Mouse (Mus musculus) forebrain, postnatal 0 days (tissue): ENCODE results near the gene Lrig3. TPM values are rescaled to one million over a fixed set of nuclear protein-coding genes. Genes with fewer than 3 reads are reported as not detected.

Experiments
- ATAC-seq: fragments of 200-750 bp; cut with Nextera tagmentation; 2 replicates; pipeline ENCODE4 v1.8.0; 2017; ENCODE audit warnings: mild to moderate bottlenecking, moderate library complexity
- DNase-seq: peaks from one replicate; pipeline ENCODE4 v3.0.0-alpha.2; 2015
- H3K27ac ChIP-seq: fragments of 300-500 bp; sonication (generic); 2 replicates; pipeline ENCODE4 v1.5.1; 2014; ENCODE audit warnings: low read depth, mild to moderate bottlenecking, antibody characterized with exemption, low read length, moderate library complexity, mixed read lengths
- H3K27me3 ChIP-seq: fragments of 300-500 bp; sonication (generic); 2 replicates; pipeline ENCODE4 v1.6.1; 2014; ENCODE audit warnings: mild to moderate bottlenecking, low read length, mixed read lengths; ENCODE audit not compliant: insufficient read depth
- H3K36me3 ChIP-seq: fragments of 300-500 bp; sonication (generic); 2 replicates; pipeline ENCODE4 v1.6.1; 2014; ENCODE audit warnings: mild to moderate bottlenecking, moderate library complexity; ENCODE audit not compliant: insufficient read depth
- H3K4me1 ChIP-seq: fragments of 300-500 bp; sonication (generic); 2 replicates; pipeline ENCODE4 v1.6.1; 2014; ENCODE audit warnings: antibody characterized with exemption; ENCODE audit not compliant: insufficient read depth
- H3K4me2 ChIP-seq: fragments of 300-500 bp; sonication (generic); 2 replicates; pipeline ENCODE4 v1.6.1; 2014; ENCODE audit warnings: low read depth, mild to moderate bottlenecking, moderate library complexity
- H3K4me3 ChIP-seq: fragments of 300-500 bp; sonication (generic); 2 replicates; pipeline ENCODE4 v1.5.1; 2014; ENCODE audit warnings: low read depth, low read length, mixed read lengths
- H3K9ac ChIP-seq: fragments of 300-500 bp; sonication (generic); 2 replicates; pipeline ENCODE4 v1.6.1; 2014; ENCODE audit warnings: mild to moderate bottlenecking
- H3K9me3 ChIP-seq: fragments of 300-500 bp; sonication (generic); 2 replicates; pipeline ENCODE4 v1.6.1; 2016; ENCODE audit warnings: low read length
- CTCF ChIP-seq: sonication (generic); IDR thresholded peaks from 2 replicates; pipeline ENCODE4 v1.5.1; 2016; ENCODE audit warnings: antibody characterized with exemption, control low read depth, low read depth
- WGBS: fragments of 180-500 bp; shearing (Covaris S2); extraction: QIAGEN DNeasy Blood & Tissue Kit; methylation state at CpG from one replicate; pipeline ENCODE4 v1.1.7; 2014; 5-methylcytosine and 5-hydroxymethylcytosine counted together
- polyA plus RNA-seq: library from polyadenylated mRNA; unstranded; fragments of >200 nt; fragmentation: Nextera tagmentation; extraction: Ambion mirVana; gene quantifications from 2 replicates; pipeline ENCODE4 v1.2.1, GENCODE M21; 2015
- total RNA-seq: library from RNA; depleted of rRNA; stranded (reverse); fragments of >200 nt; gene quantifications from 2 replicates; pipeline ENCODE4 v1.2.3, GENCODE M21; 2014

Gene Lrig3
- total and polyA plus RNA-seq, 2 experiments from 2014 or later: 1.7 to 5.2 TPM

- Histone ChIP-seq H3K27ac (no peak overlapping the region), H3K4me1 (no peaks in the 10 kb centered on the region), H3K4me3 (no peak overlapping the region), H3K27me3 (no peaks in the 10 kb centered on the region), H3K36me3 (no peaks in the 10 kb centered on the region), H3K9ac (no peak overlapping the region), H3K4me2 (no peak overlapping the region), H3K9me3 (no peaks in the 10 kb centered on the region)
- ATAC-seq: no peak
- no peak for TF ChIP-seq CTCF
- WGBS: 86% methylated on average over 7 of the region's 7 CpGs
- DNase-seq: no peak
Measured at GRCm38 (mm10) chr10:125973726-125974125, 7.8 kb downstream of the Lrig3 start.

- no peak for DNase-seq
Measured at GRCm38 (mm10) chr10:125981938-125982337, 16.0 kb downstream of the Lrig3 start.

GRCm38 (mm10) chr10:125984473-125985035 lies 18.6 kb downstream of the Lrig3 start:
- ATAC-seq (no peak), DNase-seq (no peak)
- no peak overlapping the region for H3K27ac ChIP-seq
- no peaks in the 10 kb centered on the region for H3K4me1 ChIP-seq
- H3K9ac ChIP-seq: no peak overlapping the region
- no peak for TF ChIP-seq CTCF
- H3K4me2 ChIP-seq: no peak overlapping the region
- no peaks in the 10 kb centered on the region for H3K36me3 ChIP-seq
- no peaks in the 10 kb centered on the region for H3K9me3 ChIP-seq
- no peaks in the 10 kb centered on the region for H3K27me3 ChIP-seq
- no peak overlapping the region for H3K4me3 ChIP-seq
- 77% methylated on average over 9 of the region's 9 CpGs for WGBS

More at GRCm38 (mm10) chr10:125981938-125982337, 16.0 kb downstream of the Lrig3 start:
- no peak for ATAC-seq
- H3K4me3 ChIP-seq: no peak overlapping the region
- no peaks in the 10 kb centered on the region for H3K4me1 ChIP-seq
- no peaks in the 10 kb centered on the region for H3K36me3 ChIP-seq
- no peaks in the 10 kb centered on the region for H3K27me3 ChIP-seq
- no peak overlapping the region for H3K27ac ChIP-seq
- 74% methylated on average over 5 of the region's 5 CpGs for WGBS
- H3K9me3 ChIP-seq: no peaks in the 10 kb centered on the region
- no peak overlapping the region for H3K9ac ChIP-seq
- no peak overlapping the region for H3K4me2 ChIP-seq
- TF ChIP-seq CTCF: no peak

DNA sequence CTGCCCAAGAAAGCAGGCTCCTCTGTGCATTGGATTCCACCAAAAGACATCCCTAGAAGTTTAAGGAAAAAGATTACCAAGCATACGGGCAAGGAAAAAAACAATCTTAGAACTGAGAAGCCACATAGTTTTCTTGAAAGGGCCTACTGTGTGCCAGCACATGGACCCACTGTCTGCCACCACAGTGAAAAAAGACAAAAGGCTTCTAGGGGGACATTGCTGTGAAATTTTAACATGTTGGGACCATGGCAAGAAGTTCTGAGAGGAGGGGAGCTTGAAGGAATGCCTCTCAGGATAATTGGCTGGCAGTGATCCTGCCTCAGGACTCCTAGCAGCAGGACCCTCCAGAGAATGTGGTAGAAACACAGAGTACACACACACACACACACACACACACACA lies 19.8 kb downstream of the Lrig3 start:
- DNase-seq: no peak
- no peak overlapping the region for H3K27ac ChIP-seq
- no peaks in the 10 kb centered on the region for H3K36me3 ChIP-seq
- ATAC-seq: no peak
- no peaks in the 10 kb centered on the region for H3K9me3 ChIP-seq
- H3K4me2 ChIP-seq: no peak overlapping the region
- no peaks in the 10 kb centered on the region for H3K27me3 ChIP-seq
- no peaks in the 10 kb centered on the region for H3K4me1 ChIP-seq
- no peak overlapping the region for H3K9ac ChIP-seq
- TF ChIP-seq CTCF: no peak
- WGBS: 95% methylated on average over 1 of the region's 1 CpGs
- no peak overlapping the region for H3K4me3 ChIP-seq

DNA sequence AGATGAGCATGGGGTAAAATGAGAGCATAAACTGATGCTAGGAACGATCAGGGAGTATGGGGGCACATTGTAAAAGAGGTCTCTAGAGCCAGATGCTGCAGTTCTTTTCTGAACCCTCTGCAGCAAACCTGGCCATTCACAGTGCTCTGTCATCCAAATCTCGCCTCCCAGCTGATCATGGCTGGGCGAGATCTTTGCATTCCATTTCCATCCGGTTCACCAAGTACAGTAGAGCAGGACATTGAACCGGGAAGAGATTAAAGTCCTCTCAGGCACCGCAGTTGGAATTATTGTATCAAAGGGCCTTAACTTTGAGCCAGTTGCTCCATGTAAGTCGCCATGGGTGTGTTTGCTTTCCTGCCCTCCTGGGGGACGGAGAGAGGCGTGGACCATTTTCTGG lies 20.5 kb downstream of the Lrig3 start:
- Histone ChIP-seq H3K27ac (no peak overlapping the region), H3K4me3 (no peak overlapping the region), H3K27me3 (no peaks in the 10 kb centered on the region), H3K4me2 (no peak overlapping the region), H3K9me3 (no peaks in the 10 kb centered on the region), H3K36me3 (no peaks in the 10 kb centered on the region), H3K9ac (no peak overlapping the region), H3K4me1 (no peaks in the 10 kb centered on the region)
- DNase-seq (no peak), ATAC-seq (no peak)
- no peak for TF ChIP-seq CTCF
- 92% methylated on average over 9 of the region's 9 CpGs for WGBS

GRCm38 (mm10) chr10:125987307-125987706 lies 21.3 kb downstream of the Lrig3 start:
- no peak overlapping the region for H3K4me2 ChIP-seq
- H3K27ac ChIP-seq: no peak overlapping the region
- H3K9me3 ChIP-seq: no peaks in the 10 kb centered on the region
- ATAC-seq (no peak), DNase-seq (no peak)
- H3K36me3 ChIP-seq: no peaks in the 10 kb centered on the region
- 45% methylated on average over 6 of the region's 6 CpGs for WGBS
- no peak overlapping the region for H3K4me3 ChIP-seq
- TF ChIP-seq CTCF: no peak
- H3K27me3 ChIP-seq: no peaks in the 10 kb centered on the region
- no peak overlapping the region for H3K9ac ChIP-seq
- H3K4me1 ChIP-seq: no peaks in the 10 kb centered on the region

- 82% methylated on average over 11 of the region's 11 CpGs for WGBS
- H3K27ac ChIP-seq: no peak overlapping the region
- DNase-seq: no peak
- no peak overlapping the region for H3K9ac ChIP-seq
- no peaks in the 10 kb centered on the region for H3K9me3 ChIP-seq
- H3K4me2 ChIP-seq: no peak overlapping the region
- H3K4me1 ChIP-seq: no peaks in the 10 kb centered on the region
- no peak for TF ChIP-seq CTCF
- H3K27me3 ChIP-seq: no peaks in the 10 kb centered on the region
- no peak for ATAC-seq
- H3K4me3 ChIP-seq: no peak overlapping the region
- no peaks in the 10 kb centered on the region for H3K36me3 ChIP-seq
Measured at GRCm38 (mm10) chr10:125988037-125988436, 22.1 kb downstream of the Lrig3 start.
